Mouse (Mus musculus): ENCODE results near the gene Slc9a5. TPM values are rescaled to one million over a fixed set of nuclear protein-coding genes. Genes with fewer than 3 reads are reported as not detected.

The Slc9a5 gene
- total RNA-seq, 2 experiments from 2014 or later, result 1.5 to 2.6 TPM

DNA sequence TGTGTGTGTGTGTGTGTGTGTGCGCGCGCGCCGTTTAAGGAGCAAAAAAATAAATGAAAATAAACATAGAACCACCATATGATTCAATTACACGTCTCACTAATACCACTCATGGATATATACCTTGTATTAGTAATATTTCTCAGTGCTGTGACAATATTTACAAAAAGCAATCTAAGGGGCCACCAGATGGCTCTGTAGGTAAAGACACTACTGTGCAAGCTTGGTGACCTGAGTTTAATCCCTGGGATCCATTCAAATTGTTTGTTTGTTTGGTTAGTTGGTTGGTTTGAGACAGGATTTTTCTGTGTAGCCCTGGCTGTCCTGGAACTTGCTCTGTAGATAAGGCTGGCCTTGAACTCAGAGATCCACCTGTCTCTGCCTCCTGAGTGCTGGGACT is 61.3 kb downstream of the Slc9a5 start:
- DNase-seq, result no peak

DNA sequence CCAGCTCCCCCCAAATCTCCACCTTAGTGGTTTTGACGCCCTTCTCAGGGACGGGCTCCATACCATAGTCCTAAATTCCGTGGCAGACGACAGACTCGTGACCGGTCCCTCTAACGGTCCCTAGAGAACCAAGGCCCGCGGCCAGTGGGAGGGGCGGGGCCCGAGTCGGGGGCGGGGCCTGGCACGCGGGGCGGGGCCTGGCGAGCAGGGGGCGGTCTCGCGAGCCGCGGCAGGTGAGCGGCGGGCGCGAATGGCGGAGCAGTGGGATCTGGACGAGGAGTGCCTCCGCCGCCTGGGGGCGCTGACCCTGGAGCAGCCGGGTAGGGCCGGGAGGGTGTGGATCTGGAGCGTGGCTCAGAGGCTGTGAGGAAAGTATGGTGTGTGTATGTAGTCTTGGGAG is 64.7 kb downstream of the Slc9a5 start, which contains the start of the genes Kctd19 and Lrrc36:
Gene Kctd19 (minus strand): TSS at position 112 of the 400 bp plus-strand sequence.
Gene Lrrc36 (plus strand): TSS at position 181 of the 400 bp plus-strand sequence.
- DNase-seq, result peak; percentile 80

DNA sequence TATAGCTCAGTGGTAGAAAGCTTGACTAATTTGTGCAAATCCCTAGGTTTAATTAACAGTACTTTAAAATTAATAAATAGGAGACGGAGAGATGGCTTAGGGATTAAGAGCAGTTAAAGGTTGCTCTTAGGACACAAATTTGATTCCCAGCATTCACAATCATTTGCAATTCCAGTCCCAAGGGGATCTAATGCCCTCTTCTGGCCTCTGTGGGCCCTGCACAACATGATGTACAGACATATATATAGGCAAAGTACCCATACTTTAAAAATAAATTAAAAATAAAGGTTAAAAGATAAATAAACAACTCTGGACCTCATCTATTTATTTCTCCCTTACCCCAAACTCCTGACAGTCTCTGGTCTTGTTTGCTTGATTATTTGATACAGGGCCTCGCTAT is 70.3 kb downstream of the Slc9a5 start:
- no peak for DNase-seq

Small RNA genes within 50 kb of the gene (microRNA-seq; reads per million reads assigned to microRNA genes)
- gene Gm27320, result not detected
- 2,049 reads per million, percentile 83 among the genes with 10 or more reads in this experiment for gene Mir328

Other genes with a start within 250 kb of the Slc9a5 start
- not detected for gene Ces4a, start 217.0 kb upstream of the Slc9a5 start, total RNA-seq (2021)
- 10 to 100 TPM; 47.2 to 50.2 TPM for gene Cbfb, start 178.2 kb upstream of the Slc9a5 start, total RNA-seq (2021)
- 10 to 100 TPM; 32.3 to 35.6 TPM for gene D230025D16Rik, start 123.7 kb upstream of the Slc9a5 start, total RNA-seq (2021)
- 1 to 10 TPM; 7.7 to 7.9 TPM for gene B3gnt9, start 93.7 kb upstream of the Slc9a5 start, total RNA-seq (2021)
- gene Tradd, start 84.2 kb upstream of the Slc9a5 start, total RNA-seq (2021), result 10 to 100 TPM; 12.9 to 13.3 TPM
- 1 to 10 TPM; 3.2 to 3.6 TPM for gene Fbxl8, start 84.2 kb upstream of the Slc9a5 start, total RNA-seq (2021)
- 1 to 10 TPM in 1 of 2 experiments, under 1 TPM in 1; 0.84 to 1.4 TPM for gene Hsf4, start 79.0 kb upstream of the Slc9a5 start, total RNA-seq (2021)
- 10 to 100 TPM in 1 of 2 experiments, 1 to 10 TPM in 1; 9.4 to 13.1 TPM for gene Nol3, start 72.7 kb upstream of the Slc9a5 start, total RNA-seq (2021)
- gene 4931428F04Rik, start 59.0 kb upstream of the Slc9a5 start, total RNA-seq (2021), result 1 to 10 TPM; 4.8 to 6.9 TPM
- 10 to 100 TPM; 14.2 to 22.8 TPM for gene Exoc3l, start 52.7 kb upstream of the Slc9a5 start, total RNA-seq (2021)
- 10 to 100 TPM; 36.3 to 41.6 TPM for gene E2f4, start 51.2 kb upstream of the Slc9a5 start, total RNA-seq (2021)
- gene Elmo3, start 43.2 kb upstream of the Slc9a5 start, total RNA-seq (2021), result 1 to 10 TPM; 6.1 to 6.2 TPM
- 1 to 10 TPM; 5.9 to 7.9 TPM for gene Lrrc29, start 22.6 kb upstream of the Slc9a5 start, total RNA-seq (2021)
- gene Tmem208, start 22.5 kb upstream of the Slc9a5 start, total RNA-seq (2021), result 10 to 100 TPM; 43.7 to 45.4 TPM
- 10 to 100 TPM; 11.9 to 16.5 TPM for gene Fhod1, start 890 bp upstream of the Slc9a5 start, total RNA-seq (2021)
- under 1 TPM; 0.36 to 0.51 TPM for gene Plekhg4, start 24.4 kb downstream of the Slc9a5 start, total RNA-seq (2021)
- under 1 TPM; 0.15 to 0.33 TPM for gene Kctd19, start 64.7 kb downstream of the Slc9a5 start, total RNA-seq (2021)
- 1 to 10 TPM; 3.3 to 3.8 TPM for gene Lrrc36, start 64.7 kb downstream of the Slc9a5 start, total RNA-seq (2021)
- gene Tppp3, start 122.7 kb downstream of the Slc9a5 start, total RNA-seq (2021), result 100 to 1,000 TPM in 1 of 2 experiments, 10 to 100 TPM in 1; 67.9 to 106 TPM
- gene Zdhhc1, start 148.1 kb downstream of the Slc9a5 start, total RNA-seq (2021), result 10 to 100 TPM; 15.1 to 18.4 TPM
- gene Hsd11b2, start 169.9 kb downstream of the Slc9a5 start, total RNA-seq (2021), result 1 to 10 TPM; 1.9 to 2.5 TPM
- 10 to 100 TPM; 92.8 to 94.0 TPM for gene Atp6v0d1, start 217.2 kb downstream of the Slc9a5 start, total RNA-seq (2021)